Mouse (Mus musculus): ENCODE data around the gene Vmn2r10. TPM values are rescaled to one million over a fixed set of nuclear protein-coding genes. Genes with fewer than 3 reads are reported as not detected.
"Not testable (repeated sequence)": the region's sequence is repeated elsewhere in the genome, so short reads cannot be mapped to it uniquely, and the experiment has no call there.

The Vmn2r10 gene
- not detected in 2 replicates for polyA plus RNA-seq (2016; fragmentation: Nextera tagmentation; extraction: Ambion mirVana)

- not testable (repeated sequence) for H3K9me3 ChIP-seq; DNase-seq (ENCODE audit: low spot score); H3K27me3 ChIP-seq (ENCODE audit: insufficient read depth, poor library complexity, severe bottlenecking); H3K36me3 ChIP-seq; H3K4me3 ChIP-seq; H3K27ac ChIP-seq; H3K4me1 ChIP-seq
Observed at GRCm38 (mm10) chr5:109006427-109006826, at the start of gene Vmn2r10. Vmn2r10 (minus strand) TSS chr5:109006527.

- DNase-seq (ENCODE audit: low spot score), result no peak
- no peaks in the 10 kb centered on the region for H3K9me3 ChIP-seq
- H3K4me1 ChIP-seq, result no peaks in the 10 kb centered on the region
- H3K27ac ChIP-seq, result no peak overlapping the region
- no peaks in the 10 kb centered on the region for H3K27me3 ChIP-seq (ENCODE audit: insufficient read depth, poor library complexity, severe bottlenecking)
- 62% methylated on average over 1 of the region's 1 CpGs for WGBS
- no peak overlapping the region for H3K4me3 ChIP-seq
- no peaks in the 10 kb centered on the region for H3K36me3 ChIP-seq
Observed at GRCm38 (mm10) chr5:109055286-109055685, 49.0 kb upstream of the Vmn2r10 start.

- Histone ChIP-seq H3K4me1 (no peaks in the 10 kb centered on the region), H3K9me3 (no peaks in the 10 kb centered on the region), H3K4me3 (no peak overlapping the region), H3K36me3 (no peaks in the 10 kb centered on the region), H3K27me3 (ENCODE audit: insufficient read depth, poor library complexity, severe bottlenecking) (no peaks in the 10 kb centered on the region), H3K27ac (no peak overlapping the region)
- DNase-seq (ENCODE audit: low spot score), result no peak
Observed at GRCm38 (mm10) chr5:109032591-109032990, 26.3 kb upstream of the Vmn2r10 start.

- Histone ChIP-seq H3K27me3 (ENCODE audit: insufficient read depth, poor library complexity, severe bottlenecking) (no peaks in the 10 kb centered on the region), H3K9me3 (peaks cover 16% of the 10 kb centered on the region), H3K27ac (no peak overlapping the region), H3K4me1 (no peaks in the 10 kb centered on the region), H3K36me3 (no peaks in the 10 kb centered on the region), H3K4me3 (no peak overlapping the region)
- 75% methylated on average over 3 of the region's 3 CpGs for WGBS
- DNase-seq (ENCODE audit: low spot score), result no peak
Observed at GRCm38 (mm10) chr5:108988924-108989323, 17.4 kb downstream of the Vmn2r10 start.

Other genes starting within 250 kb of the Vmn2r10 start
- gene Rnf212, start 231.5 kb downstream of the Vmn2r10 start, polyA plus RNA-seq (2016; fragmentation: Nextera tagmentation; extraction: Ambion mirVana), result 1.1 TPM in 2 replicates
- gene Tmed11, start 211.2 kb downstream of the Vmn2r10 start, polyA plus RNA-seq (2016; fragmentation: Nextera tagmentation; extraction: Ambion mirVana), result not detected in 2 replicates
- gene Vmn2r8, start 197.7 kb downstream of the Vmn2r10 start, polyA plus RNA-seq (2016; fragmentation: Nextera tagmentation; extraction: Ambion mirVana), result not detected in 2 replicates
- not detected in 2 replicates for gene Vmn2r9, start 153.9 kb downstream of the Vmn2r10 start, polyA plus RNA-seq (2016; fragmentation: Nextera tagmentation; extraction: Ambion mirVana)
- not detected in 2 replicates for gene Vmn2r11, start 53.0 kb upstream of the Vmn2r10 start, polyA plus RNA-seq (2016; fragmentation: Nextera tagmentation; extraction: Ambion mirVana)
- not detected in 2 replicates for gene Vmn2r12, start 91.4 kb upstream of the Vmn2r10 start, polyA plus RNA-seq (2016; fragmentation: Nextera tagmentation; extraction: Ambion mirVana)
- not detected in 2 replicates for gene Vmn2r13, start 185.7 kb upstream of the Vmn2r10 start, polyA plus RNA-seq (2016; fragmentation: Nextera tagmentation; extraction: Ambion mirVana)
- not detected in 2 replicates for gene Vmn2r14, start 218.2 kb upstream of the Vmn2r10 start, polyA plus RNA-seq (2016; fragmentation: Nextera tagmentation; extraction: Ambion mirVana)